8 mouse cellular contexts compared by ENCODE assay signal in genomic region chr4:133169237-133170055, GRCm38 (mm10). TPM values are rescaled to one million over a fixed set of nuclear protein-coding genes. Genes with fewer than 3 reads are reported as not detected.
DNase-seq lines count a peak whose midpoint lies in the region; ATAC-seq and TF ChIP-seq lines count a peak whose summit lies in the region.

No protein-coding gene starts in this region.

- peaks cover 10% of the 10 kb centered on the region for H3K4me1 ChIP-seq in limb, embryonic 12.5 days (replicated peaks)
- peaks cover 9% of the 10 kb centered on the region; the same call in 1 of the 2 replicates for H3K4me1 ChIP-seq in limb, embryonic 10.5 days
- H3K4me1 ChIP-seq in embryonic facial prominence, embryonic 15.5 days, result peaks cover 20% of the 10 kb centered on the region
- no peaks in the 10 kb centered on the region for H3K4me1 ChIP-seq in olfactory bulb, adult 2 months (ENCODE audit: control insufficient read depth, insufficient read depth, low read length)
- no peaks in the 10 kb centered on the region for H3K4me1 ChIP-seq in forebrain, embryonic 14.5 days (ENCODE audit: control insufficient read depth, insufficient read depth, low read length)

- no peak overlapping the region for H3K9ac ChIP-seq in limb, embryonic 12.5 days (replicated peaks)
- H3K9ac ChIP-seq in embryonic facial prominence, embryonic 15.5 days, result no peak overlapping the region
- no peak overlapping the region for H3K9ac ChIP-seq in forebrain, embryonic 14.5 days (ENCODE audit: low read length)

- H3K27ac ChIP-seq in limb, embryonic 12.5 days, result 0 out of 2 replicates have a peak overlapping the region, but pooled peaks have one; percentile 23
- H3K27ac ChIP-seq in limb, embryonic 10.5 days, result no peak overlapping the region
- H3K27ac ChIP-seq in embryonic facial prominence, embryonic 15.5 days (replicated peaks), result peak overlapping the region; percentile 44
- peak overlapping the region; percentile 26; the same call in 1 of the 2 replicates for H3K27ac ChIP-seq in olfactory bulb, adult 2 months (ENCODE audit: insufficient read depth, low read depth, low read length)
- H3K27ac ChIP-seq in forebrain, embryonic 14.5 days (ENCODE audit: low read depth, low read length), result no peak overlapping the region

- no peak for TF ChIP-seq CTCF in olfactory bulb, adult 2 months (IDR thresholded peaks at IDR 0.05; ENCODE audit: insufficient read depth, low read depth, low read length)

- no peaks in the 10 kb centered on the region for H3K27me3 ChIP-seq in limb, embryonic 12.5 days
- H3K27me3 ChIP-seq in limb, embryonic 10.5 days (ENCODE audit: low read depth, poor library complexity, severe bottlenecking), result no peaks in the 10 kb centered on the region
- no peaks in the 10 kb centered on the region for H3K27me3 ChIP-seq in embryonic facial prominence, embryonic 15.5 days
- no peaks in the 10 kb centered on the region for H3K27me3 ChIP-seq in forebrain, embryonic 14.5 days (replicated peaks; ENCODE audit: control insufficient read depth, insufficient read depth, low read length)

- no peak overlapping the region for H3K4me2 ChIP-seq in limb, embryonic 12.5 days
- H3K4me2 ChIP-seq in embryonic facial prominence, embryonic 15.5 days (replicated peaks), result no peak overlapping the region
- no peak overlapping the region for H3K4me2 ChIP-seq in forebrain, embryonic 14.5 days (ENCODE audit: low read length)

- H3K9me3 ChIP-seq in limb, embryonic 12.5 days, result no peaks in the 10 kb centered on the region
- no peaks in the 10 kb centered on the region for H3K9me3 ChIP-seq in limb, embryonic 10.5 days (replicated peaks)
- H3K9me3 ChIP-seq in embryonic facial prominence, embryonic 15.5 days (replicated peaks), result no peaks in the 10 kb centered on the region
- no peaks in the 10 kb centered on the region for H3K9me3 ChIP-seq in forebrain, embryonic 14.5 days (replicated peaks; ENCODE audit: control insufficient read depth, low read length)

- ATAC-seq in limb, embryonic 12.5 days (ENCODE audit: insufficient number of reproducible peaks, insufficient read depth, low FRiP score, low TSS enrichment, low read depth), result no peak
- ATAC-seq in embryonic facial prominence, embryonic 15.5 days (ENCODE audit: insufficient number of reproducible peaks, low FRiP score, low TSS enrichment, low read depth), result no peak
- ATAC-seq in forebrain, embryonic 14.5 days, result no peak

- WGBS in limb, embryonic 12.5 days, result 87% methylated on average over 10 of the region's 10 CpGs
- WGBS in limb, embryonic 10.5 days, result 89% methylated on average over 10 of the region's 10 CpGs
- 79% methylated on average over 10 of the region's 10 CpGs for WGBS in embryonic facial prominence, embryonic 15.5 days
- WGBS in large intestine, adult 2 months, result 21% methylated on average over 10 of the region's 10 CpGs
- 86% methylated on average over 10 of the region's 10 CpGs for WGBS in olfactory bulb, adult 2 months
- 91% methylated on average over 10 of the region's 10 CpGs for WGBS in forebrain, embryonic 14.5 days

- H3K4me3 ChIP-seq in limb, embryonic 12.5 days (replicated peaks), result no peak overlapping the region
- H3K4me3 ChIP-seq in limb, embryonic 10.5 days, result no peak overlapping the region
- H3K4me3 ChIP-seq in embryonic facial prominence, embryonic 15.5 days (replicated peaks), result no peak overlapping the region
- no peak overlapping the region for H3K4me3 ChIP-seq in olfactory bulb, adult 2 months (ENCODE audit: insufficient read depth, low read depth, low read length)
- H3K4me3 ChIP-seq in forebrain, embryonic 14.5 days (ENCODE audit: low read depth, low read length), result no peak overlapping the region

- no peak for TF ChIP-seq POLR2A in olfactory bulb, adult 2 months (IDR thresholded peaks at IDR 0.05; ENCODE audit: insufficient read depth, low read depth, low read length)

- no peak for DNase-seq in limb, embryonic 10.5 days (ENCODE audit: low spot score)
- peak; percentile 87 for DNase-seq in large intestine, adult 2 months (ENCODE audit: low read depth, low spot score)
- no peak for DNase-seq in right cerebral cortex, postnatal 36 days (ENCODE audit: low spot score in 2 of 2)
- DNase-seq in forebrain, embryonic 14.5 days (ENCODE audit: low spot score), result no peak
- DNase-seq in frontal cortex, postnatal 36 days (ENCODE audit: low spot score in 2 of 2), result no peak

- peaks cover 20% of the 10 kb centered on the region for H3K36me3 ChIP-seq in limb, embryonic 12.5 days
- peaks cover 28% of the 10 kb centered on the region for H3K36me3 ChIP-seq in limb, embryonic 10.5 days
- peaks cover 11% of the 10 kb centered on the region for H3K36me3 ChIP-seq in embryonic facial prominence, embryonic 15.5 days
- H3K36me3 ChIP-seq in forebrain, embryonic 14.5 days (ENCODE audit: control insufficient read depth, insufficient read depth, low read length), result no peaks in the 10 kb centered on the region

RNA-seq across cellular contexts. Expression of gene Wasf2, which starts 39.1 kb away (rescaled TPM):
- 73.8 and 81.6 TPM in 2 replicates for polyA plus RNA-seq in limb, embryonic 12.5 days (2016; fragmentation: Nextera tagmentation; extraction: Ambion mirVana)
- 62.9 and 73.7 TPM in 2 replicates for polyA plus RNA-seq in limb, embryonic 10.5 days (2016; fragmentation: Nextera tagmentation; extraction: Ambion mirVana)
- polyA plus RNA-seq in embryonic facial prominence, embryonic 15.5 days (2015; fragmentation: Nextera tagmentation; extraction: Ambion mirVana), result 116 and 118 TPM in 2 replicates
- polyA plus RNA-seq in large intestine, adult 2 months (2012; rRNA removed), result 43.5 and 66.0 TPM in 2 replicates
- polyA plus RNA-seq in olfactory bulb, adult 2 months (2012; ENCODE audit: insufficient read depth, insufficient read length, low replicate concordance, missing spikeins), result not detected in 2 replicates
- polyA plus RNA-seq in forebrain, embryonic 14.5 days (2014; fragmentation: Nextera tagmentation; extraction: Ambion mirVana), result 28.3 and 30.4 TPM in 2 replicates

RNA-seq across cellular contexts. Expression of gene Cd164l2, which starts 42.5 kb away (rescaled TPM):
- polyA plus RNA-seq in limb, embryonic 12.5 days (2016; fragmentation: Nextera tagmentation; extraction: Ambion mirVana), result 3.2 and 4.6 TPM in 2 replicates
- polyA plus RNA-seq in limb, embryonic 10.5 days (2016; fragmentation: Nextera tagmentation; extraction: Ambion mirVana), result 3.1 and 4.1 TPM in 2 replicates
- polyA plus RNA-seq in embryonic facial prominence, embryonic 15.5 days (2015; fragmentation: Nextera tagmentation; extraction: Ambion mirVana), result 8.8 and 9.3 TPM in 2 replicates
- 0.38 and 0.77 TPM in 2 replicates for polyA plus RNA-seq in large intestine, adult 2 months (2012; rRNA removed)
- polyA plus RNA-seq in olfactory bulb, adult 2 months (2012; ENCODE audit: insufficient read depth, insufficient read length, low replicate concordance, missing spikeins), result not detected in 2 replicates
- 0.43 and 1.4 TPM in 2 replicates for polyA plus RNA-seq in forebrain, embryonic 14.5 days (2014; fragmentation: Nextera tagmentation; extraction: Ambion mirVana)

RNA-seq across cellular contexts. Expression of gene Gpr3, which starts 42.9 kb away (rescaled TPM):
- 0.24 and 0.58 TPM in 2 replicates for polyA plus RNA-seq in limb, embryonic 12.5 days (2016; fragmentation: Nextera tagmentation; extraction: Ambion mirVana)
- polyA plus RNA-seq in limb, embryonic 10.5 days (2016; fragmentation: Nextera tagmentation; extraction: Ambion mirVana), result 0.51 and 0.72 TPM in 2 replicates
- polyA plus RNA-seq in embryonic facial prominence, embryonic 15.5 days (2015; fragmentation: Nextera tagmentation; extraction: Ambion mirVana), result 0.07 and 0.24 TPM in 2 replicates
- polyA plus RNA-seq in large intestine, adult 2 months (2012; rRNA removed), result 0.11 and 0.21 TPM in 2 replicates
- polyA plus RNA-seq in olfactory bulb, adult 2 months (2012; ENCODE audit: insufficient read depth, insufficient read length, low replicate concordance, missing spikeins), result not detected in 2 replicates
- 0.62 and 1.1 TPM in 2 replicates for polyA plus RNA-seq in forebrain, embryonic 14.5 days (2014; fragmentation: Nextera tagmentation; extraction: Ambion mirVana)

Comparison
In these comparisons a context has a peak if more than half of its experiments do, and no peak if none do; other contexts are left out.
1. H3K27ac ChIP-seq: peak in limb, embryonic 12.5 days (single experiment), embryonic facial prominence, embryonic 15.5 days (single experiment) and olfactory bulb, adult 2 months (single experiment); none in limb, embryonic 10.5 days (single experiment) and forebrain, embryonic 14.5 days (single experiment).
2. RNA of gene Wasf2, which starts 39.1 kb away (polyA plus RNA-seq): 116 to 118 TPM in embryonic facial prominence, embryonic 15.5 days, 73.8 to 81.6 TPM in limb, embryonic 12.5 days, 62.9 to 73.7 TPM in limb, embryonic 10.5 days, 43.5 to 66.0 TPM in large intestine, adult 2 months and 28.3 to 30.4 TPM in forebrain, embryonic 14.5 days; not detected in olfactory bulb, adult 2 months; every median in the first group is over 10 times any median in the second.